Mouse (Mus musculus) lung, postnatal 0 days (tissue): Measurements from ENCODE around the gene Prss2.

ENCODE experiments used
- CTCF ChIP-seq: IDR thresholded peaks from 2 replicates; pipeline ENCODE4 v1.5.1; 2016; ENCODE audit warnings: antibody characterized with exemption, mild to moderate bottlenecking
- EP300 ChIP-seq: IDR thresholded peaks from 2 replicates; pipeline ENCODE4 v1.6.1; 2016; ENCODE audit warnings: antibody characterized with exemption, mild to moderate bottlenecking, control low read depth

DNA sequence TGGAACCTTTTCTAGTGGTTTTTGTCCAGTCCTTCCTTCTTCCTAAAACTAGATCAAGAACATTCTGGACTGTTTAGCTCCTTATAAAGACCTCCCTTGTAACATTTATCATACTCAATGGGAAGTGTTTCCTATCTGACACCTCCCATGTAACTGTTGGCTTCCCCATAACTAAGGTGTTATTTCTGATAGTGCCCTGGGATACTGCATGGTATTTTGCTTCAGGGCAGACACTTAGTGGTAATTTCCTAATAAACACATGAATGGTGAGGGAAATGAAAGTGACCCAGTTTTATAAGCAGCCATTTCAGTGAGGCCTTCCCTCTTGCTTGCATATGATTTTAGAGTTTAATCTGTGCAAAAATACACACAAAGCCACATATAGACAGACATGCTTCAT, 19.2 kb downstream of the Prss2 start:
- TF ChIP-seq CTCF (no peak), EP300 (no peak)
